Mouse (Mus musculus) spleen, adult 2 months (tissue): ENCODE measurements at regions not wholly inside any gene's neighbourhood (a gene's known extent, or its start where the extent isn't known, plus 50 kb on each side); places are given as distances from the start of the nearest gene placed in this dataset.

Experiments used
- DNase-seq, 2 experiments: peaks; one replicate each; pipeline versions ENCODE4 v3.0.0 to v3.0.0-alpha.2; 2012 to 2021; ENCODE audit warnings: low spot score in 2 of 2, low read depth in 1 of 2
- H3K27ac ChIP-seq: fragments of 200-500 bp; 2 replicates; pipeline ENCODE4 v1.5.1; 2012; ENCODE audit warnings: low read length, inconsistent platforms; ENCODE audit not compliant: insufficient read depth
- H3K27me3 ChIP-seq: fragments of 200-500 bp; 2 replicates; pipeline ENCODE4 v1.6.1; 2012; ENCODE audit warnings: mild to moderate bottlenecking, moderate library complexity, low read length, inconsistent platforms; ENCODE audit not compliant: control insufficient read depth, insufficient read depth
- H3K36me3 ChIP-seq: fragments of 200-500 bp; 2 replicates; pipeline ENCODE4 v1.6.1; 2012; ENCODE audit warnings: mild to moderate bottlenecking, low read length, inconsistent platforms; ENCODE audit not compliant: control insufficient read depth, insufficient read depth
- H3K4me1 ChIP-seq: fragments of 200-500 bp; 2 replicates; pipeline ENCODE4 v1.6.1; 2011; ENCODE audit warnings: inconsistent platforms; ENCODE audit not compliant: control insufficient read depth, insufficient read depth, insufficient read length
- H3K4me3 ChIP-seq: fragments of 200-500 bp; 2 replicates; pipeline ENCODE4 v1.5.1; 2011; ENCODE audit warnings: mild to moderate bottlenecking, inconsistent platforms; ENCODE audit not compliant: insufficient read depth, insufficient read length; ENCODE audit errors: extremely low read depth
- CTCF ChIP-seq: fragments of 200-500 bp; IDR thresholded peaks from 2 replicates; pipeline ENCODE4 v1.5.1; 2011; ENCODE audit warnings: mild to moderate bottlenecking, inconsistent platforms; ENCODE audit not compliant: insufficient read depth, insufficient read length, insufficient replicate concordance; ENCODE audit errors: extremely low read depth
- POLR2A ChIP-seq: fragments of 200-500 bp; IDR thresholded peaks from 2 replicates; pipeline ENCODE4 v1.6.1; 2011; ENCODE audit warnings: low read depth, low read length, inconsistent platforms
- WGBS: fragments of 180-500 bp; shearing (Covaris S2); methylation state at CpG from one replicate; pipeline ENCODE4 v1.1.7; 2018; 5-methylcytosine and 5-hydroxymethylcytosine counted together

DNA sequence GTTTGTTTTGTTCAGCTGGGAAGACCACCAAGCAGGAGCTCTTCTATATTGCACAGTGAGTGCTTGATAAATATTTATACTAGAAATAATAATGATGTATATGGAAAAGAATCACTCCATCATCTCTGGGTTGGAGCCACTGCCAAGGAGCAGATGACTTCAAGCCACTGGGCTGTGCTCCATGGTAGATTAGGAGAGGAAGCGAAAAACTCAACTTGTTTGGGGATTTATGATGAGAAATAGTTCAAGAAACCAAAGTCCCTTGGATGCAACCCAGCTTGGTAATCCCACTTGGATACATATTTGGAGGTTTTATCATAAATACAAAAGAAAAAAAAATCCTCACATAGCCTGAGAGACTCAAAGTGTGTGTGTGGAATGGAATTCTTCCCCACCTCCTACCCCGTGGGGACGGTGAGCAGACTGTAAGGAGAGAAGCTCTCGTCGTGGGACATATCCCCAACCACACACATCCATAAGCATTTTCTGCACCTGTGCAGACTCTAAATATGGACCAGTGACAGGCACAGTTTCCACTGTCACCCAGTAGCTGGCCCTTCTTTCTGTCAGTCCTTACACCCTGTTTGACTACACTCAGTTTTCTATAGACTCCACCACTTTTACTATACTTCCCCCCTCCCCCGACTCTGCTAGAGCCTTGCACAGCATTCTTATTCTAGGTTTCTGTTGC is 176.4 kb upstream of the Hmga2 start:
- 84% methylated on average over 6 of the region's 6 CpGs for WGBS
- no peak overlapping the region for H3K27ac ChIP-seq

DNA sequence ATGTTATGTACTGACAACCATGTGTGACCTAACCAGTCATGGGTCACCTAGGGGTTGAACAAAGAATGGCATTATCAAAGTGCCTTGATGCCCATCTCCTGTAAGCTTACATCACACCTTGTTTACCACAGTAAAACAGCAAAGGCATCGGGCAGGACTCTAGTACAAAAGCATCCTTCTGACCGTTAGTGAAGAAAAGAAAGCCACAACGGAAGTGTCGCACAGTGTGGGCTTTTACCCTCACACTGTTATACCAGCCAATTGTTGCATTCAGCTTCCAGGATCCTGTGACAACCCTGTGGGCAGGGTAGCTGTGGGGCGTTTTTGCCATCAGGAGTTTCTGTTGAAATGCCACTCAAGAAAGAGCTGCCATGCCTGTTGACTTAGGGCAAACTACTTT is 175.6 kb upstream of the Hmga2 start:
- Histone ChIP-seq H3K36me3 (no peaks in the 10 kb centered on the region), H3K27ac (no peak overlapping the region), H3K4me1 (no peaks in the 10 kb centered on the region), H3K4me3 (no peak overlapping the region), H3K27me3 (no peaks in the 10 kb centered on the region)
- DNase-seq = no peak
- TF ChIP-seq POLR2A = no peak
- TF ChIP-seq CTCF = no peak
- 94% methylated on average over 5 of the region's 5 CpGs for WGBS

More for the DNA sequence above, 176.4 kb upstream of the Hmga2 start:
- no peaks in the 10 kb centered on the region for H3K36me3 ChIP-seq
- no peak for DNase-seq
- H3K27me3 ChIP-seq = no peaks in the 10 kb centered on the region
- TF ChIP-seq CTCF = no peak
- no peaks in the 10 kb centered on the region for H3K4me1 ChIP-seq
- H3K4me3 ChIP-seq = no peak overlapping the region

- DNase-seq = no peak
- Histone ChIP-seq H3K27me3 (no peaks in the 10 kb centered on the region), H3K4me3 (no peak overlapping the region; the same call in 1 of the 2 replicates), H3K4me1 (no peaks in the 10 kb centered on the region), H3K27ac (no peak overlapping the region), H3K36me3 (no peaks in the 10 kb centered on the region)
- no peak for TF ChIP-seq POLR2A
- no peak for TF ChIP-seq CTCF
- WGBS = 95% methylated on average over 9 of the region's 9 CpGs
Observed at GRCm38 (mm10) chr10:120650336-120650735, 174.1 kb upstream of the Hmga2 start.

GRCm38 (mm10) chr10:120648741-120649140 is 172.5 kb upstream of the Hmga2 start:
- no peaks in the 10 kb centered on the region for H3K27me3 ChIP-seq
- no peak for DNase-seq
- no peak overlapping the region for H3K4me3 ChIP-seq
- 88% methylated on average over 3 of the region's 3 CpGs for WGBS
- H3K27ac ChIP-seq = no peak overlapping the region
- no peaks in the 10 kb centered on the region for H3K4me1 ChIP-seq
- TF ChIP-seq POLR2A (no peak), CTCF (no peak)
- no peaks in the 10 kb centered on the region for H3K36me3 ChIP-seq

DNA sequence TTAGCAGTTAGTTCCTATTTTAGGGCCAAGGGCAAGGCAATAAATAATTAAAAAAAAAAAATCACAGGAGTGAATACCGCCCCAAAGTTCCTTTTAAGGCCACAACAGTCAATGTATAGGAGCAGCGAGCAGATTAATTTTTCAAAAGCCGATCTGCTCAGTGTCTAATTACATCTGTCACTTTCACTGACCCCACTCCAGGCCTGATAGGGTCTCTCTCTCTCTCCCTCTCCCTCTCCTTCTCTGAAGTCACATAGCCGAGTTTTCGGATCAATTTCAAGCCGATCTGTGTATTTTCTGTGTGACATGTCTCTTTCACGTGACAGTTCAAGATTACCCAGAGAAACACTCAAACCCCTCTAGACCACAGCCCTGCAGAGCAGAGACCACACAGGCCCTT is 171.8 kb upstream of the Hmga2 start:
- Histone ChIP-seq H3K36me3 (no peaks in the 10 kb centered on the region), H3K4me1 (no peaks in the 10 kb centered on the region), H3K27me3 (no peaks in the 10 kb centered on the region), H3K4me3 (no peak overlapping the region), H3K27ac (no peak overlapping the region)
- no peak for TF ChIP-seq CTCF
- WGBS = 74% methylated on average over 7 of the region's 7 CpGs
- no peak for DNase-seq

GRCm38 (mm10) chr10:120647323-120647722 is 171.1 kb upstream of the Hmga2 start:
- WGBS = 70% methylated on average over 3 of the region's 3 CpGs
- TF ChIP-seq POLR2A (no peak), CTCF (no peak)
- no peak for DNase-seq
- no peak overlapping the region for H3K4me3 ChIP-seq
- H3K27ac ChIP-seq = no peak overlapping the region
- H3K4me1 ChIP-seq = no peaks in the 10 kb centered on the region
- H3K27me3 ChIP-seq = no peaks in the 10 kb centered on the region
- no peaks in the 10 kb centered on the region for H3K36me3 ChIP-seq

- no peak for DNase-seq
- H3K4me1 ChIP-seq = no peaks in the 10 kb centered on the region
- H3K36me3 ChIP-seq = no peaks in the 10 kb centered on the region
- no peak overlapping the region for H3K27ac ChIP-seq
- WGBS = 82% methylated on average over 14 of the region's 14 CpGs
- TF ChIP-seq CTCF = no peak
- no peak for TF ChIP-seq POLR2A
- no peaks in the 10 kb centered on the region for H3K27me3 ChIP-seq
- no peak overlapping the region for H3K4me3 ChIP-seq
Observed at GRCm38 (mm10) chr10:120646862-120647311, 170.6 kb upstream of the Hmga2 start.
